Mouse (Mus musculus) lung, postnatal 25 days (tissue): ENCODE data around the gene Trim9.

Source experiments
- DNase-seq: peaks from one replicate; pipeline ENCODE4 v3.0.0; 2022; ENCODE audit warnings: low spot score

Trim9 gene

DNA sequence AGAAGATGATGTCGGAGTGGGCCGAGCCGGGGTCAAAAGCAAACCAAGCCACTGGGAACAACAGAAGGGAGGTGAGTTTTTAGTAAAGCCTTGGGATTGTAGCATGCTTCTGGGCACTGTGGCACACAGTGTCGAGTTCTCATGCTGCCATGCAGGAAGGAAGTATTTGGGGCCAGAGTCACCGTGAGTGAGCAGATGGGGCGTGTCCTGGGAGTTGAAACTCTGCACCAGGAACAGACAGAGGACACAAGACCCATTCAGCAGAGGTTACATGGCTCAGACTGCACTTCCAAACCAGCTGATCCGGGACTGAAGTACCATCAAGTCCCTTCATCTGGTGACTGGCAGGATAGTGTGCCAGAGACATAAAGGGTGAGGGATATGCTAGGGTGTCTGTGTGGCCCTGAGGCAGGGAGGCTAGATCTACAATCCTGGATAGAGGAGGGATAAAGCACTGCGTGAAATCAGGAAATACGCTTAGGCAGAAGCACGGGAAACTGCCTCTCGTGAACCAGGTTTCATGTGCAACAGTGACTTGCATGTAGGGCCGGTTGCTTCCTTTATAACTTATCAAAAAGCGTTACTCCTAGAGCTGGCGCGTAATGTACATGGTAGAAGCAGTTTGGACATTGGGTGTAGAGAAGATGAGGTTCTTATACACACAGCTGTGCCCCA lies 96.1 kb downstream of the Trim9 start:
- no peak for DNase-seq

DNA sequence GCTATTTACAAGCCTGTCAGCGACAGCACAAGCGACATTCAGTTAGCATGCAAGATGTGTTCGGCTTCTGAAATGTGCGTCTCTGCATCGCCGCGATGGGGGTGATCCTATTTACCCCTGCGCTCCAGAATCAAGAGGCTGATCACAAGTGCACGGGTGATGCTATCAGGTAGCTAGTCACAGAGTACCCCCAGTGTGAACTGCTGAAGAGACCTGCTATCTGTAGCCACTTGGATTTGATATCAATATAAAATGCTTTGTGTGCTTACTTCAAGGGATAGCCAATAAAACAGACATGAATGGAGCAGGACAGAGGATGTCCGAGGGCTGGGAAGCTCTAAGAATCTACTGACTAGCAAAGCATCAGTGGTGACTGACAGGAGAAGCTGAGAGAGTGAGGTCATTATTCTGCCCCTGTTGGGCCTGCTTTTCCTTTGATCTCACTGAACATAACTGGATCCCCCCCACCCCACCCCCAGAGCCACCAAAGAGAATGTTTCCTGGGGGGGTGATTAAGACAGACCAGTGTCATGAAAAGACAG lies 97.7 kb downstream of the Trim9 start:
- no peak for DNase-seq

DNA sequence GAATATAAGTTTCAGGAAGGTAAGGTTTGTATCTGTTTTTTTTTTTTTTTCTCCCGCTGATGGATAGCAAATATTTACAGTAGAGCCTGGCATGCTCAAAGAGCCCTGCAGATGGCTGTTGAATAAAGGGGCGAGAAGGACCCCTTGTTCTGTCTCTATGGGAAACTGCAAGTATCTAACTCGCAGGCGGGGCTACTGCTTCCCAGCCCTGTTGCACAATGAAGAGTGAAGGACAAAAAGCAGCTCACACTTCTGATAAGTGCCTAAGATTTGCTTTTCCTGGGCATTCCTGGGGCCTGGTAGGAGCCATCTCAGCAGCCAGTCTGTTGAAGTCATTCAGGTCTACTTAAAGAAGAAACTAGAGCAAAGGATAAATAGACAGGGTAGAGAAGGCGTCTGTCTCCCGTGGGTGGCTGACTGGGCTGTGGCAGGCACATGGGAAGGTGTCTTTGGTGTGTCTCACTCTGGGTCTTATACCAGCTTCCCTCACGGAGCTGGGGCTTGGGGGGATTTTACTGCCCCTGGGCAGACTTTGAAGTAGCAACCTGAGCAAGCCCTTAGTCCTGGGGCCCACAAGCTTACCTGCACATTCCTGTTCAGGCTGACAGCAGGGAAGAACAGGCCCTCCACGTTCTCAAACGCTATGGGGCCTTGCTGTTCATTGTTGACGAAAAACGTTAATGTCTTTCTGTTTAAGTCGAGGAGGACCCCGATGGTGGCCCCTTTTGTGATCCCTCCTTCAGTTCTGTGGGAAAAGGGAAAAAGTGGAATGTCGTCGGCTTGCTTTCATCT lies 99.5 kb downstream of the Trim9 start:
- DNase-seq, result peak; percentile 31

DNA sequence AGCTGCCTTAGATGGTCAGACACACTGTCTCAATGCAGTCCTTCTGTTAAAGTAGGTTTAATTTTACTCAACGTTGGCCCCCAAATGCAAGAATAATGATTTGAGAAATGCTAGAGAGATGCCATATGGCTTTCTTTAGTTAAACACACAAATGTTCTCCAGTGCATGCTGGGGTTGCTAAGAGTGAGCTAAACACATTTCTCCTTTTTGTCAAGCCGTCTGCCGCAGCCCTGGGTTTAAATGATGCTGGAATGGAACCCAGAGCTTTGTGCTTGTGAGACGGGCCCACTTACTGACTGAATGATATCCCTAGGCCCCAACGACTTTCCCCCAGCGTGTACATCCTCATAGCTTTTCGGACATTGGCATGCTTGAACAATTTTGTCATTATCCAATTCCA lies 104.9 kb downstream of the Trim9 start:
- DNase-seq, result no peak

DNA sequence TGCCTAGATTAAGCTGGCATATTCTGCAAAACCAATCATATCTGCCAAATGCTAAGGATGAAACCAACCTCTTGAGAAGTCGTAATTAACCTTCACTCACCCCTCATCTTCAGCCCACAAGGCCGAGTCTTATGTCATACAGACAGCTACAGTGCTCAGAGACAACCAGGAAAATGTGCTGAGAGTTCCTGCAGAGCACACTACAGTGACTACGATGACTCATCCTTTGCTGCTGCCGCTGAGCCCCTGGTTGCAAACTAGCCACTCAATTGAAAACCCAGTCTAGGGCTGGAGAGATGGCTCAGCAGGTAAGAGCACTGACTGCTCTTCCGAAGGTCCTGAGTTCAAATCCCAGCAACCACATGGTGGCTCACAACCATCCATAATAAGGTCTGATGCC lies 107.7 kb downstream of the Trim9 start:
- no peak for DNase-seq

DNA sequence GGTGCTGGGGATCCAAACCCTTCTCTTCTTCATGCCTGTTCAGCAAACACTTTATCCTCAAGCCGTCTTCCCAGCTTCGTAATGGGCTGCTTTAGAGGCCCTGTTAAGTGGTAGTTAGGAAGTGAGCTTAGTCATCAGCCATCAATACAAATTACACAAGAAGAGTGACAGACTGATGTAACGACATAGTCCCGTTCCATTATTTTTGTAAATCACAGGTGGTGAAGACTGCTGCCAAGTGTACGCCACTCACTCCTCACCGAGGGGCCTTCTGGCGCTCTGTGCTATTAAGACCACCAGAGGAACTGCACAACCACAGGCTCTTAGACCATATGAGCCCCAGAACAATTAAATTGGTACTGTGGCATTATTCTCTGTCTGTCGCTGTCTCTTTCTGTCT lies 108.8 kb downstream of the Trim9 start:
- DNase-seq, result no peak

DNA sequence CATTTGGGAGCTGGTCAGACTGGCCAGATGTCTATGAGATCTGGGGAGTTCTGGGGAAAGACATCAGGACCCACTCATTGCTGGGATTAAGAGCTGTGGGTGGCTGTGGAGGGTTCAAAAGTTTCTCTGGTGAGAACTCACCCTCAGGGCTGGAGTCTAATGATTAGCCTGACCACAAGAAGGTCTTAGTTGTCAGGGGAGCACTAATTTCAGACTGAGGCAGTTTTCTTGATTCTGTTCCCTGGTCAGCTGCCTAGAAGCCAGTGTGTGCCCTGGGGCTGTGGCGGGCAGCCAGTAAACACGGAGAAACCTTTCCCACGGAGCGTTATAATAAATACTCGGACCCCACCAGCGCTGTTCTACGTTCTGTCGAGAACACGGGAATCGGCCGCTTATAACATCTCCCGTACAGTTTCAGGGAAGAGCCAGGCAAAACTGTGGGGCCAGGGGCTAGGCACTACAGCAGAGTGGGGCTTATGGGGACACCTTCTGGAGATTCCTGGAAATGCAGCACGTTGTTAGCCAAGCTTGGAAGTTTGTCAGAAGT lies 112.4 kb downstream of the Trim9 start:
- peak; percentile 54 for DNase-seq

DNA sequence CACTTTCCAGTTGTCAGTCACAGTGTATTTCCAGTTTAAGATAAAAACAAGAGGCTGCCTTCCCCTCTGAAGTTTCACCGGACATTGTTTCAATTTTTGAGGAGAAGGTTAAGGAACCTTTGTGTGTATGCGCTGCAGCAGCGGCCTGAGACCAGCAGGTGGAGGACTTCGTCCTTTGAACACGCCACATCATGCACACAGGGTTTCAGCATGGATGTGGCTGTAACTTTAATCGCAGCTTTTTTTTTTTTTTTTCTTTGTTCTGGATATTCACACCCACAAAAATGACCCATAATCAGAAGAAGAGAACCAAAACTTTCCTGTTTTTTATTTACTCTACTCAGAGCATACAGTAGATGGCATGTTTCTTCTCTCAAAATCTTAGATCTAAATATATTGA lies 113.0 kb downstream of the Trim9 start:
- DNase-seq, result peak; percentile 54

DNA sequence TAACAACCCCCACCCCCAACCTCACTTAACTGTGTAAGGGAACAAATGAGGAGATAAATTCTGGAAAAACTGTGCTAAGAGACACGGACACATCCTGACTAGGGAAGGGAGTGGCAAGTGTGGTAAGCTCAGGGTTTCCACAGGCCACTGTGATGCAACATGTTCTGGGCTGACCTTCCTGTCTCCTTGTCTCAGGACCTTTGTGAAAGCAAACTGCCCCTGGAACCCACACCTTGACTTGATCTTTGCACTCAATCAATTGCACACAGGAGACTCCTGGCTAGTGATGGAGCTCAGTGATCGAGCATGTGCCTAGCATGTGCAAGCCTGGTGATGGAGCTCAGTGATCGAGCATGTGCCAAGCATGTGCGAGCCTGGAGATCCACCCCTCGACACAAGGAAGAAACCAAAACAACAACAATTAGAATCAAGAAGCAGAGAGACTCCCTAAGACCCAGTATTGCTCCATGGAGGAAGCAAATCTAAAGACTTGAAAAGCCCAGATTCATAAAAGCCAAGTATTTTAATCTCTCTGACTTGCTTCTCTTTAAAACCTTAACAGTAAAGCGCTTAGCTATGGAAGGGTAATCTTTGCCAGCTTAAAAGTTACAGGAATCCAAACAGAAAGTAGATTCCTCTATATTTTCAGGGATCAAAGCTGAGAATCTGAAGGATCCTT lies 113.6 kb downstream of the Trim9 start:
- no peak for DNase-seq

DNA sequence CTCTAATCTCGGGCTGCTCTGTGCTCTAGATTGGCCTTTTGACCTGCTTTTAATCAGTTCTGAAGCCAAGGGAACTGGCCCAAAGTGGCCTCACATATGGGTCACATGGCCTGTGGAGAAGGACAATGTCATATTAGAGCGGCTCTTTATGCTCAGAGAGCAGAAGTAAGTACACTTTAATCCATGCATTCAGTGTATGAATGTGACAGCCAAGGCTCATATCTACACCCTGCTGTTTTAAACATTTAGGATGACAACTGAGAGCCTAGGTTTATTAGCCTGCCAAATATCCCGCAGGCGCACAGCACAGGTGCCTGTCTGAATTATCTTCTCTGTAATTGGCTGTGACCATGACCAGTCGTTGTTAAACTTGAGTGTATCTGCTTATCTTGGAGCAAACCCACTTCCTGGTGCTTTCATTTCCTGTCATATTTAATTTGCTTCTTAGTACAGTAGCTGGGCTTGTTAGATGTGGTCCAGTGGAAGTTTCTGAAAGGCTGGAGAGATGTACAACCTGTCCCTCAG lies 115.3 kb downstream of the Trim9 start:
- DNase-seq, result no peak

DNA sequence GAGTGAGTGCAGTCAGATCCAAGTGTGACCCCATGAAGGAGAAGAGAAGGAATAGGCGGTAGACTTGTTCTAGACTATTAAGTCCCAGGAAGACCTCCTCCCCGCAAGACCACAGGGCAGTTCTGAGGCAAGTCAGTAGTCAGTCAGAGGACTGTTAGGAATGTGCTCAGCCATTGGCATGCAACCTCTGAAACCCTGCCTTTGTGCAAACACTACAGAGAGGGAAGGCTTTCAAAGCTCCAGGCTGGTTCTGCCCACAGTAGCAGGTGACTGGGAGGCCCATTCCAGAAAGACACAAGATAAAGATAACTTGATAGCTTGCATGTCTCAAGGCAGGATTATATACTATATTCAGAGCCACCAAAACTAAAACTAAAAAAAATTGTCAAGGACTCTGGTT lies 116.1 kb downstream of the Trim9 start, which contains the start of gene Pygl:
Pygl (minus strand) TSS at position 195 of the 400 bp plus-strand sequence.
- DNase-seq, result peak; percentile 48

DNA sequence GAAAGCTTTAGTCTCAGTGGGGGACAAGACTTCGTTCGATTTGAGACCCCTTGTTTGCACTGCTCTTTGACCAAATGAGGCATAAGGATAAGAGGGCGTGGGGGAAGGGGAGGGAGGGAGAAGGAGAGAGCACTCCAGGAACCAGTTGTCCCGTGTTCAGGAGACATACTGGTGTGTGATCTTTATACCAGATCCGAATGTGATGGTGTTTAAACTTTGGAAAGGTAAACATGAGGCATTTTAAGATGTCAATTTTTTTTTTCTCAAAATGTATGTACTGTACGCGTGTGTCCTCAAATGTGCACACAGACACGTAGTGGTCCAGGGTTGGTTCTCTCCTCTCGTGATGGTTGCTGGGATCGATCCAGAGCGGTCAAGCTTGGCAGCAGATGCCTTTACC lies 119.3 kb downstream of the Trim9 start:
- no peak for DNase-seq

DNA sequence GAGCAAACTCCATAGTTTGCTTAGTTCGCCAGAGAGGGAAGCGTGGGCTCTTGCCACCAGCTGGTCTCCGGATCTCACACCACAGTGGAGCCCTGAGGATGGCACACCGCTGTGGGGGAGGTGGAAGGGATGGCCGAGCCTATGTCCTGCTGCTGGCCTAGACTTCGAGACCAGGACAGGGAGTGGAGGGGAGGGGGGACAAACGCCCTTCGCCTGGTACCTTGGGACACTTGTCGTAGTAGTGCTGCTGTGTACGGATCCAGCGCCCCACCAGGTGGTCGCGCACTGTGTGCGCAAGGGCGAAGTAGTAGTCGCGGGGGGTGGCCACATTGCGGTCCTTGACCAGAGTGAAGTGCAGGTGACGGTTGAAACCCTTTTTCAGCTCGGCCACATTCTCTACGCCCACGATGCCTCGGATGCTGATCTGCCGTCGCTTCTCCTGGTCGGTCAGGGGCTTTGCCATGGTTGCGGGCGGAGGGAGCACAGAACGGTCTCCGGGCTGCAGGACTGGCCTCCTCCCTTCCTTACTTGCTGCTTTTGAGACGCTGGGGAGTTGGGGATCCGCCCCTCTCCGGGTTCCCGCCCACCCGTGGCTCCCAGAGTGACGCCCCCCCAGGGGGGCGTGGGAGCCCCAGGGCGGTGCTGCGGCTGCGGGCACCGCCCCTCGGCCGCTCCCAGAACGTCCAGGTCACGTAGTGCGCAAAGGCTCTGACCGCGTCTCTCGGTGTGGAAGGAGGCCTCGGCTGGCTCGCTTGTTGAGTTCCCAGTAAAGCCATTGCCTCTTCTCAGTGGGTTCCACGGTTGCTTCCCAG lies 120.1 kb downstream of the Trim9 start:
- DNase-seq, result peak; percentile 91

DNA sequence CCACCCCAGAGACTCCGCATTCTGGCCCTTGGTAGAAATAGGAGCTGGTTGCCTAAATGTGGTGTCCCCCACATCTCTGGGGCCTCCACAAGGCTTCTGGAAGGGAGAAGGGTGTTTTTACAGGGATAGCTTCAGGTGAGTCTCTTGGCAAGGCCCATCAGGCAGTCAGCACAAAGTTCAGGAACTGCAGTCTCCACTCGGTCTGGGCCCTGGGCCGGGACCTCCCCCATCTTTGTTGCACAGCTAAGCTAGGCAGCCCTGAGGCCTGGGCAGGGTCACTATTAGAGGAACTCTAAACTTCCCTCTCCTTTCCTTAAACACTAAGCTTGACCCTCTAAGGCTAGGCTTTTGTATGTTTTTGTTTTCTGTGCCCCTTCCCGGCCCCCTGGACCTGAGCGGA lies 120.8 kb downstream of the Trim9 start:
- DNase-seq, result no peak

DNA sequence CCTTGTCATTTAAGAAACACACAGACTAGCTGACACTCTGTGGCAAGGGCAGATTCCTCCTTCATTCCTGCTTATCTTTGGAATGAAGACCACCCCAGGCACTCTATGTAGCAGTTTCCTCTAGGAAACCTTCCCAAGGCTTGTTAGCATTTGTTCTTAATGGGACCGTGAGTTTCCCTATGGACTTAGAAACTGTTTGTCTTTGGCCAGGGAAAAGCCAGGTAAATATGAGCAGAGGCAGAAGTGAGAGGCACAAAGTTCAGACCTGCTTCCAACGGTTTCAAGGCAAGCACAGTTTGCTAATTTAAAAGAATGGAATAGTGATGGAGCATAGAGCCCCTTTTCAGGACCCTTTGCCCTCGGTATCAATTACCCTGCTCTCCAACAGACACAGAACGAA lies 124.1 kb downstream of the Trim9 start:
- DNase-seq, result no peak

DNA sequence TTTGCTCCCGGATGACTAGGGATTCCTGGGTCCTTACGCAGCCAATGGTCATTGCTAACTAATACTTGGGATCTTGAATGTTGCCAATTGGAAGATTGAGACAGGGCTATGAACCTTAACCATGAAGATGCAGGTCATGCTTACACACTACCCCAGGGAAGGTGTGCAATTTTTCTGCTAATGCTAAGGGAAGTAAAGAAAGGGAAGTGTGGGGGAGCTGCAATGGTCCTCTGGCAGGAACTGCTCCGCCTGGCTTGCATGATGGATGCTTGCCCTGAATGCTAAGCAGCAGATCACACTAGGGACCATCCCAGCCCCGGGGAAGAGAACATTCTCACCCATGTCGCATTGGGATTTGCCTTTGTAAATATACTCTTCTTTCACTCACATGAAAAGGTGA lies 126.0 kb downstream of the Trim9 start:
- no peak for DNase-seq

DNA sequence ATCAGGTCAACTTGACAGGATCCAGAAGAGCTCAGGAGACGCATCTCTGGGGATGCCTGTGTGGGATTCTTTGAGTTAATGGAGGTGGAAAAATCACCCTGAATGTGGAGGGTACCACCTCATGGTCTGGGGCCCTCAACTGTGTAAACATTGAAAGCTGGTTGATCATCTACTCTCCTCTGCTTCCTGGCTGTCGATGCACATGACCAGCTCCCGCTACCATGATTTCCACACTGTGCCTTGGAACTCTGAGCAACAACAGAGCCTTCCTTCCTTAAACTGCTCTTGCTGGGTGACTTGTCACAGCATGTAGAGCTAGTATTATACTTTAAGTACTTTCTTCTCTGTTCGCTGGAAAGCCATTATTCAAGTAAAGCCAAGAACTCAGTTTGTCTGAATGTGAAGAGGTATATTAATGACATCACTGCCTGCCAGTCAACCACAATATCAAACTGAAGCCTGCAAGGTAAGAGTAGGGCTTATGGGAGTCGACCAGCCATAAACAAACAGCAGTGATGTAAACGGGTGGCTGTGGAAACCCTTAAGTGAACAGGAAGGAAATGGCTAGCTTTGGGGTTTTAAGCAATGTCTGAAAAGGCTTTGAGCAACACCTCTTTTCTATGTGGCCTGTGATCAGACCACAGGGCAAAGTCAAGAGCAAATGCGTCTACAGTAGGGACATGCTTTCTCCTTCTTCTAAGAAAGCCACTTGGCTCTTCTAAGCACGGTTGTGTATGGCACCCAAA lies 128.4 kb downstream of the Trim9 start:
- DNase-seq, result peak; percentile 43

DNA sequence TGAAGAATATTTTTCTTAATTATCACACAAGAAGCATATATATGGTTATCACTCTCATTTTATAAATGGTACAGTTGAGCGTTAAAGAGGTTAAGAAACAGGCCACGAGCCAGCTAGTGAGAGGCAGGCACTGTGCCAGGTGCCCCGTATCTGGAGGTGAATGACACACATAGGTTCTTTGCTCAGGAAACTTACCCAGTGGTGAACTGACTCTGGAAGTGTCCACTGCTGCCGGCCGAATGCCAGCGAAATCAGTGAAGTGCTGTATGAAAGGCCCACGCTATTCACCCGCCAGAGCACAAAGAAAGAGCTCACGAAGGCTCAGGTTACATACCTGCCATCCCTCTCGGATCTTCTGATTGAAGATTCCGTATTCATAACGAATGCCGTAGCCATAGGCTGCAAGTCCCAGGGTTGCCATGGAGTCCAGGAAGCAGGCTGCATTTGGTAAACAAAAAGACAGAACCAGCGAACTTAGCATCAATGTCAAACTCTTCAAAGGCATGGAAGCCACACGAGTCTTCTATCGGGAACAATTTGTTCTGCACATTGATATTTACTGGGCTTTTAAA lies 131.1 kb downstream of the Trim9 start:
- DNase-seq, result no peak

DNA sequence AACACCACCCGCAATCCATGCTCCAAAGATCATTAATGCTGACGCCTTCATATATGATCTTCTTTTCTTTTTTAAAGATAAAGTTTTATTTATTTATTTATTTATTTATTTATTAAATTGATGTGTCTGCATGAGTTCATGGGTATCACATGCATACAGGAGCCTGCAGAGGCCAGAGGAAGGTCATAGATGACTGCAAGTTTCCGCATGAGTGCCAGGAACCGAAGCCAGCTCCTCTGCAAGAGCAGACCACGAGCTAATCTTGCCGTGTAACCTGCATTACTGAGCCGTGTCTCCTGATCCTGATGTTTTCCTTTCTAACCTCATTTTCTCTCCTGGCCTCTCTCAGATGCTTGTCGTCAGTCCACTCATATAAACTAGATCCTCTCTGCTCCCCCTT lies 133.1 kb downstream of the Trim9 start:
- no peak for DNase-seq

DNA sequence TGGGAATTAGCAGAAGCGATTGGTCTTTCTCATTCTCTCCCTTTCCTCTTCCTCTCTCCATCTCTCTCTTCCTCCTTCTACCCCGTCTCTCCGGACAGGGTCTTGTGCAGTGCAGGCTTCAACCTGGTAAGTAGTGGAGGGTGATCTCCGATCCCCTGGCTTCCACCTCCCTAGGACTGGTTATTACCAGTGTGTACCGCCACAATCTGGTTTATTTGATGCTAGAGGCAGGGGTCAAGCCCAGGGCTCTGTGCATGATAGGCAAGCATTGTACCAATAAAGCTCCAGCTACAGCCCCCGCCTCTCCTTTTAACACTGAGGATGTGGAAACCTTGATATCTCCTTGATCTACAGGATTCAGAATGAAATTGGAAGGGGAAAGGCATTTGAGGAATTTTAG lies 133.8 kb downstream of the Trim9 start:
- no peak for DNase-seq
